8 mouse cellular contexts compared by ENCODE assay signal in the genomic region with DNA sequence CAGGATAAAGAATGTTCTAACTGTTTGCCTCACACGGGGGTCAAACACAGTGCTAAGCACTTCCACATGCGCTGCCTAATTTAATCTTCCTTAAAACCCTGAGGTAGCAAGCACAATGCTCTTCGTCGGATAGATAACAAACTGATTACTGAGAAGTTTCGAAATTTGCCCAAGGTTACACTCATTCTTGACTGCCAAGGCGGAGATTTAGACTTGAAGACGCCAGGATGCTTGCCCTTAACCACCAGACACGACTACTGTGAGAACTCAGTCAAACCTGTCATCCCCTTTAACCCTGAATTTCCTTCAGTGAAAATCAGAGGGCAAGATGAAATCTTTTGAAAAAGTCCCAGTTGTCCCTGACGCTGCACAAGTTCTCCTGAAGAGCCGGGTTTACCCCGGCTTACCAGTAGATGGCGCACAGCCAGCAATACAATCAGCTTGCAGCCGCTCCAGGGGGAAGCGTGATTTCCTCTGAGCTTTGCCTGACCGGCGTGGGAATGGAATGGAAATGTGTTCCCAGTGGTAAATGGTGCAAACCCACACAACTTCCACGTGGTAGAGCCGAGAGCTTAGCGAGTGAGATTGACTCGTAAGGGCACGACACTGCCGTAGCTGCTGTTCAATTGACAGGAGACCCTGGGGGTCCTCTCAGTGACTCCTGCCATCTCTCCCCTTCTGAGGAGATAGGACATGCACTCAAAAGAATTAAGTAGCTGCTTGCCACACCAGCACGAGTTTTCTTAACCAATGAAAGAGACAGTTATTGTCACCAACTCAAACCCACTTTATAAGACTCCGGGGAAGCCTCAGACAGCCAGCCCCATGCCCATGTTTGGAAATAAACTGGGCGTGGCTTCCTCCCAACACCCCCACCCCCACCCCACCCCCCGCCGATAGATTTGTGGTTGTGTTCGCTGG. TPM values are rescaled to one million over a fixed set of nuclear protein-coding genes. Genes with fewer than 3 reads are reported as not detected.
A peak's percentile ranks its signal among the peaks of the same experiment; 100 is the strongest.
DNase-seq lines count a peak whose midpoint lies in the region; ATAC-seq and TF ChIP-seq lines count a peak whose summit lies in the region.

No protein-coding gene starts in this region.

- H3K9me3 ChIP-seq in MEL (replicated peaks; ENCODE audit: insufficient read depth, low read length) = no peaks in the 10 kb centered on the region
- no peaks in the 10 kb centered on the region for H3K9me3 ChIP-seq in forebrain, postnatal 0 days (ENCODE audit: low read length)

- peak; percentile 93 for ATAC-seq in forebrain, postnatal 0 days

- peak overlapping the region; percentile 14 to 37; a peak in 3 of 4 replicates for H3K4me3 ChIP-seq in MEL (ENCODE audit: control insufficient read depth in 1 of 2, insufficient read depth in 1 of 2, low read depth in 2 of 2, low read length in 2 of 2)
- H3K4me3 ChIP-seq in forebrain, postnatal 0 days (ENCODE audit: low read depth, low read length) = peak overlapping the region; percentile 29
- H3K4me3 ChIP-seq in layer of hippocampus, adult 2 months = peak overlapping the region; percentile 52
- peak overlapping the region; percentile 48 for H3K4me3 ChIP-seq in lung, adult 2 months (replicated peaks; ENCODE audit: extremely low read depth, low read depth, low read length)
- H3K4me3 ChIP-seq in olfactory bulb, adult 2 months (ENCODE audit: insufficient read depth, low read depth, low read length) = peak overlapping the region; percentile 17; the same call in 1 of the 2 replicates

- H3K9ac ChIP-seq in MEL (ENCODE audit: control insufficient read depth, low read depth, low read length, poor library complexity, severe bottlenecking) = no peak overlapping the region
- H3K9ac ChIP-seq in forebrain, postnatal 0 days = no peak overlapping the region; the same call in 1 of the 2 replicates

- TF ChIP-seq EP300 in MEL (IDR thresholded peaks at IDR 0.05; ENCODE audit: low read depth in 1 of 2, low read length in 2 of 2) = no peak

- no peak for TF ChIP-seq POLR2A in MEL (IDR thresholded peaks at IDR 0.05; ENCODE audit: control insufficient read depth in 1 of 2, insufficient read depth in 1 of 2, low read depth in 1 of 2, low read length in 2 of 2, poor library complexity in 1 of 2)
- TF ChIP-seq POLR2A in lung, adult 2 months (IDR thresholded peaks at IDR 0.05; ENCODE audit: borderline replicate concordance, extremely low read depth, low read depth, low read length) = no peak
- TF ChIP-seq POLR2A in olfactory bulb, adult 2 months (IDR thresholded peaks at IDR 0.05; ENCODE audit: insufficient read depth, low read depth, low read length) = no peak

- H3K4me2 ChIP-seq in forebrain, postnatal 0 days (ENCODE audit: low read depth) = peak overlapping the region; percentile 61

- no peaks in the 10 kb centered on the region for H3K27me3 ChIP-seq in MEL (ENCODE audit: control insufficient read depth in 1 of 2, insufficient read depth in 2 of 2, low read length in 2 of 2)
- no peaks in the 10 kb centered on the region for H3K27me3 ChIP-seq in forebrain, postnatal 0 days (ENCODE audit: insufficient read depth, low read length)

- H3K79me2 ChIP-seq in MEL (ENCODE audit: control insufficient read depth, insufficient read depth, low read length, poor library complexity) = no peaks in the 10 kb centered on the region

- TF ChIP-seq RAD21 in MEL (IDR thresholded peaks at IDR 0.05; ENCODE audit: low read depth, low read length) = peak; percentile 76

- TF ChIP-seq CTCF in MEL (IDR thresholded peaks at IDR 0.05 in 2 of 3, conservative IDR thresholded peaks at IDR 0.05 in 1 of 3; ENCODE audit: control insufficient read depth in 1 of 3, insufficient read depth in 1 of 3, low read depth in 2 of 3, low read length in 3 of 3, poor library complexity in 1 of 3, severe bottlenecking in 1 of 3) = peak; percentile 87 to 93 (median 93)
- TF ChIP-seq CTCF in forebrain, postnatal 0 days (IDR thresholded peaks at IDR 0.05; ENCODE audit: low read depth) = peak; percentile 86
- peak; percentile 97 for TF ChIP-seq CTCF in layer of hippocampus, adult 2 months (conservative IDR thresholded peaks at IDR 0.05)
- TF ChIP-seq CTCF in lung, adult 2 months (IDR thresholded peaks at IDR 0.05; ENCODE audit: insufficient read depth, low read length) = peak; percentile 79
- TF ChIP-seq CTCF in olfactory bulb, adult 2 months (IDR thresholded peaks at IDR 0.05; ENCODE audit: insufficient read depth, low read depth, low read length) = peak; percentile 70; the same call in 1 of the 2 replicates

- peaks cover 4 to 10% of the 10 kb centered on the region in 2 experiments for H3K4me1 ChIP-seq in MEL (ENCODE audit: control insufficient read depth in 1 of 2, insufficient read depth in 2 of 2, low read length in 2 of 2)
- H3K4me1 ChIP-seq in forebrain, postnatal 0 days (ENCODE audit: insufficient read depth) = 0 out of 2 replicates have a peak, but pooled peaks cover 6% of the 10 kb centered on the region
- peaks cover 4% of the 10 kb centered on the region for H3K4me1 ChIP-seq in lung, adult 2 months (ENCODE audit: control insufficient read depth, insufficient read depth, low read length)
- H3K4me1 ChIP-seq in olfactory bulb, adult 2 months (ENCODE audit: control insufficient read depth, insufficient read depth, low read length) = peaks cover 10% of the 10 kb centered on the region

- WGBS in forebrain, postnatal 0 days = 12% methylated on average over 28 of the region's 28 CpGs
- 8% methylated on average over 28 of the region's 28 CpGs for WGBS in lung, adult 2 months
- 13% methylated on average over 28 of the region's 28 CpGs for WGBS in olfactory bulb, adult 2 months

- no peak overlapping the region for H3K27ac ChIP-seq in MEL (ENCODE audit: control insufficient read depth, low read depth, low read length)
- no peak overlapping the region for H3K27ac ChIP-seq in forebrain, postnatal 0 days (ENCODE audit: low read depth, low read length)
- H3K27ac ChIP-seq in layer of hippocampus, adult 2 months = no peak overlapping the region
- no peak overlapping the region for H3K27ac ChIP-seq in olfactory bulb, adult 2 months (ENCODE audit: insufficient read depth, low read depth, low read length)

- DNase-seq in MEL (ENCODE audit: low read depth, low spot score) = peak; percentile 84
- peak; percentile 81 to 83 for DNase-seq in cerebellum, adult 18-20 months
- peak; percentile 93 for DNase-seq in forebrain, postnatal 0 days
- DNase-seq in heart, postnatal 4 days = peak; percentile 89
- peak; percentile 82 to 88 for DNase-seq in layer of hippocampus, adult 2 months (ENCODE audit: low spot score in 2 of 2)
- DNase-seq in lung, adult 2 months = peak; percentile 77
- peak; percentile 45 to 53 for DNase-seq in thymus, adult 18-20 months

- peaks cover 0 to 3% of the 10 kb centered on the region in 2 experiments; a peak in 2 of 4 replicates for H3K36me3 ChIP-seq in MEL (ENCODE audit: control insufficient read depth in 1 of 2, insufficient read depth in 2 of 2, low read length in 2 of 2)
- H3K36me3 ChIP-seq in forebrain, postnatal 0 days (ENCODE audit: insufficient read depth) = no peaks in the 10 kb centered on the region

TF ChIP-seq in MEL, 35 proteins besides CTCF, POLR2A, EP300 and RAD21:
- TF ChIP-seq TBP (IDR thresholded peaks at IDR 0.05; ENCODE audit: low read depth, low read length) (no peak), ZC3H11A (IDR thresholded peaks at IDR 0.05; ENCODE audit: low read depth, low read length) (peak; percentile 61), SMC3 (IDR thresholded peaks at IDR 0.05; ENCODE audit: low read depth, low read length) (peak; percentile 93), ZNF384 (IDR thresholded peaks at IDR 0.05; ENCODE audit: low read depth, low read length) (no peak), CHD1 (IDR thresholded peaks at IDR 0.05; ENCODE audit: low read depth, low read length) (no peak), RCOR1 (IDR thresholded peaks at IDR 0.05; ENCODE audit: low read depth, low read length) (no peak)

RNA-seq across cellular contexts. Expression of gene Trim2, which starts 38.3 kb away (rescaled TPM):
- 1.7 and 2.8 TPM in 2 replicates for total RNA-seq in MEL (2012; rRNA removed)
- 1 to 10 TPM in 1 of 2 experiments, not detected in 1; 4.4 TPM for polyA plus RNA-seq in MEL (2012; ENCODE audit: insufficient read depth in 1 of 2, insufficient read length in 2 of 2, low read depth in 1 of 2, low replicate concordance in 2 of 2, missing spikeins in 1 of 2)
- 186 and 218 TPM in 2 replicates for total RNA-seq in forebrain, postnatal 0 days (2014; rRNA removed)
- 75.9 and 127 TPM in 2 replicates for polyA plus RNA-seq in forebrain, postnatal 0 days (2015; fragmentation: Nextera tagmentation; extraction: Ambion mirVana)
- 10 to 100 TPM in 1 of 2 experiments, 1 to 10 TPM in 1; 8.9 to 10.1 TPM for total RNA-seq in heart, postnatal 4 days (2021)
- total RNA-seq in layer of hippocampus, adult 2 months (2021) = 100 to 1,000 TPM; 409 to 447 TPM
- 26.3 and 29.8 TPM in 2 replicates for polyA plus RNA-seq in lung, adult 2 months (2012; rRNA removed)
- 128 TPM in 1 of 2 replicates, not detected in the other for polyA plus RNA-seq in olfactory bulb, adult 2 months (2012; ENCODE audit: insufficient read depth, insufficient read length, low replicate concordance, missing spikeins)

Comparison
In these comparisons a context has a peak if more than half of its experiments do, and no peak if none do; other contexts are left out.
1. RNA of gene Trim2, which starts 38.3 kb away (total RNA-seq): 409 to 447 TPM in layer of hippocampus, adult 2 months and 186 to 218 TPM in forebrain, postnatal 0 days; 8.9 to 10.1 TPM in heart, postnatal 4 days and 1.7 to 2.8 TPM in MEL; every median in the first group is over 10 times any median in the second.
2. Peak in every context shown above with its lines, with median percentiles within 50 percentile points of each other: DNase-seq, H3K4me3 ChIP-seq and CTCF ChIP-seq.